Mouse (Mus musculus): ENCODE measurements around the gene Adamts6.
A peak's percentile ranks its signal among the peaks of the same experiment; 100 is the strongest.

Adamts6 gene

DNA sequence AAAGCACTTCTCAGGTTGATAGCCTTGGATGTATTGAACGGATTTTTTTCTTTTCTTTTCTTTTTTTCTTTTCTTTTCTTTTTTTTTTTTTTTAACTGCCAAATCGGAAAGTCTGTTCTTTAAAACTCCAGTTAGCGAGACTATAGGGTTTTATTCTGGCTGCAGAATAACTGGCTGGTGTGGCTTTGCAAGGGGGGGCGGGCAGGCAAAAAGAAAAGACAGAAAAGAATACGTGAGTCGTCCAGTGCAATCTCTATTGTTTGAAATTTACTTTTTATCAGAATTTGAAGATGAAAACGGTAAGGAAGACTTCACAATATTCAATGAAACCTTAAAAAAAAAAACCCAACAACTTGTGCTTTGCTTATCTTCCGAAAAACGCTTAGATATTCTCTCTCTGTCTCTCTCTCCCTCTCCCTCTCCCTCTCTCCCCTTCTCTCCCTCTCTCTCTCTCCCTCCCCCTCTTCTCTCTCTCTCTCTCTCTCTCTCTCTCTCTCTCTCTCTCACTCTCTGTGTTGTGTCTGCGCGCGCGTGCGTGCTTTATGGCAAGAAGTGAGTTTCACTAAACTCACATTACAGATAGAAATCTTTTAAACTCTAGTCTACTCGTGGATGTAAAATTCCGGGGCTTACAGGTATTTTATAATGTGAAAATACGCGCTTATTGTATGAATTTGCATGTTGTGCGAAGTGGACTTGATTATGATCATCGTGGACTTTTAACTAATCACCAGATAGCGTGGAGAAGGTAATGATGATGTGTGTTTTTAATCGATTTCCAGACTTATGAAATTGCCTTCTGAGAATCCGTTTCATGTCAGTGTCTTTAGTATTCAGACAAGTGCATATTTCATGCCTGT is at the start of gene Adamts6:
TSS of gene Adamts6 (plus strand) at position 470 of the 860 bp plus-strand sequence.
- no peak for DNase-seq

DNA sequence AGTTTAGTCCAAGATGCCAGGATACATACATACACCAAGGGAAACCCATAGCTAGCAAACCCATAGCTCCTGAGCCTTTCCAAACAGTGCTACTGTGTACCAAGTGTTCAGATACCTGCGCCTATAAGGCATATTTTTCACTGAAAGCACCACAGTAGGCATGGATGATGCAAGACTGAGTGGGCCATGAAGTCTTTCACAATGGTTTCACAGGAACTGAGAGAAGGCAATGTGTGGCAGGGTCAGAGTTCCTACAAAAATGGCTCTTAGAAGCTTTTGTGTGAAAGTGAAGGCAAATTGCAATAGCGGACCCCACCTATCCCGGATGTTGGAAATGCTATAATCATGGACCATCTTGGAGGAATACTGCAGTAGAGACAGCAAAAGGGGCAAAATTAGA is 28.6 kb upstream of the Adamts6 start:
- no peak for DNase-seq

DNA sequence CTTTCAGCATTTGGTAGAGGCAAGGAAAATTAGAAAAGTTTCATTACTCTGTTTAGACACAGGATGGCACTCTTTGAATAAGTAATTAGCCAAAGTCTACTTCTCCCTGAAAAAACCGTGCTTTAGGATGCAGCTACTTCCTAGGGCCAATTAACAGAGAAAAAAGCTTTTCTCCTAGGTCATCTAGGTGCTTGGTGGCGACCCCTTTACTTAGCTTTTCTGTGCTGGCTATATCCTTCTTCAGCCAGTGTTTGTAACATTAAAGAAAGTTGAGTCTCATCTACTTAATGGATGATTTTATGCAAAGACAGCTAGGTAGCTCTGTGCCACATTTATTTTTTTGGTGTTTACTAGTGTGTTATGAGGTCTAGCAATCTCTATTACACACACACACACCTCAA is 2.6 kb upstream of the Adamts6 start:
- no peak for DNase-seq

DNA sequence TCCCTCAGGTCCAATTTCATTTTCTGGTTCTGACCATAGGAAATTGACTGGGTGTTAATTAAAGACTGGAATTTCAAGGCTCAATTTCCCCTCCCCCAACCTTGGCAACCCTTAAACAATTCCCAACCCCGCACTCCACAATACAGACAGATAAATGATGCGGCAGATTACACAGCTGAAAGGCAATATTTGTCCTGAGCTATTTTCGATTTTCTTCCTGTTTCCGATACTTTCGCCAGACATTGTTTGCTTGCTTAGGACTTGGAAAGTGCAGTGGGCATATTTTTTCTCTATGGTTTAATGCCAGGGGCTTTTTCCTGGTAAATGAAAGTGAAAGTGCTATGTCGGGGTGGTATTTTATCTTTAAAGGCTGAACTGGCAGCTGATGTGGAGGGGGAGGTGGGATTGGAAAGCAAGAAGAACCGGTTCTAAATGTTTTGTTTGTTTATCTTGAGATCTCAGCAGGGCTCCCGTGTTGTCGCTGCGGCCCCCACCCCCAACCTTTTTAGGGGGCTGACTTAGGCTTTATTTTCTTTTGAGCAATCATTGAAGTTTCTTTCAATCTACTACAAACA is 1.8 kb upstream of the Adamts6 start:
- DNase-seq: peak; percentile 5

DNA sequence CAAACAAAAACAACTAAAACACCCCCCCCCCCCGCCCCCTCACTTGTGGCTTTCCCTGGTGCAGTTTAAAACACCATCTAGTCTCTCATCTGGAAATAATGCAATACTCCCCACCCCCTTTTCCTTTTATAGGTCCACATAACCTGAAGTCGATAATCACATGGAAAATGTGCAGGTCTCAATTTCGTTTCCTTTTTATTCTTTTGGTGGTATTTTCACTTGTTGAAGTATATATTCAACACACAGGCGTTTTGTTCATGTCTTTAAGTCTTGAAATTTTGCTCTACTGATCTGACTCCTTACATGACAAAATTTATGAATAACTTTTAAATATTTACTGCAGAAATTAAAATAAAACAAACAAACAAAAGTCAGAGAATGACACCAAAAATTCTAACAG is 1.3 kb upstream of the Adamts6 start:
- DNase-seq: no peak

DNA sequence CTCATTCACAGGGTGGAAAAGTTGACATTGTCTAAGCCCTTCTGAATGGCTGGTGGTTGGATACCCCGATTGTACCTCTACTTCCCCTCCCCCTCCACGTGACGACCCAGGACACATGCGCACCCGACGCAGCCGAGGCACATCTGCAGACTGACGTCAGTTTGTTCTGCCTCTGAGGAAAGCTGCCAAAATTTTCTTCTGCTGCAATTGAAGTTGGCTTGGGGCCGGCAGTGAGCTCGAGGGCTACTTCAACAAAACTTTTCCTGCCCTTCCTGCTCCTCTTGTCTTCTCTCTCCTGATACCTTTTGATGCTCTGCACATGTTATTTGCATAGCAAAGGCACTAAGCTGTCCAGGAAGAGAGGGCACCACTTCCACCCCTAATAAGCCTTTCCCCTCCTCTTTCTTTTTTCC is 732 bp upstream of the Adamts6 start:
- DNase-seq: peak; percentile 84

DNA sequence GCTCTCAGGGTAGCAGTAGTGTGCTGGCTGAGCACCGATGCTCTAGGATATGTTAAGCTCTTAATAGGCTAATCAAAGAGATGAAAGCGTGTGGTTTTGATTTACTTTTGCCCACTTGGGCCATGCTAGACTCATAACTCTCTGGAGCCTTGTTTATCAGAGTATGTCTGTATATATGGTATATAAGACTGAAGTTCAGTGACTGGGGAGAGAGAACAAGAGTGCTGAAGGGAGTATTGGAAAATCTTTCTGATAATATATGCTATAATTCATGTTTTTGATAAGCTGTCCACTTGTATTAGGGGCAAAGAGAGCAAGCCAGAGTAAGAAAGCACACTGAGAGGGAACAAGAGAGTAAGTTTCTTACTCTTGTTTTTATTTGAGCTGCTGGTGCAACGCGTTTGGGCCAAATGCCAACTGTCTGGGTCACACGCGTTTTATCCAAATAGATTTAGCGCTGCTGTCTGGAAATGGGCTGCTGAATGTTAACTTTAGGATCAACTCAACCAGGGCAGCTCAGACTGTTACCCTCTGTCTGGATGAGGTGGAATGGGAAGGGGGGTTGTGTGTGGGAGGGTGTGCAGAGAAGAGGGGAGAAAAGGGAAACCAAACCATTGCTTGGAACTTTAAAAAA is 708 bp downstream of the Adamts6 start:
- peak; percentile 43 for DNase-seq

DNA sequence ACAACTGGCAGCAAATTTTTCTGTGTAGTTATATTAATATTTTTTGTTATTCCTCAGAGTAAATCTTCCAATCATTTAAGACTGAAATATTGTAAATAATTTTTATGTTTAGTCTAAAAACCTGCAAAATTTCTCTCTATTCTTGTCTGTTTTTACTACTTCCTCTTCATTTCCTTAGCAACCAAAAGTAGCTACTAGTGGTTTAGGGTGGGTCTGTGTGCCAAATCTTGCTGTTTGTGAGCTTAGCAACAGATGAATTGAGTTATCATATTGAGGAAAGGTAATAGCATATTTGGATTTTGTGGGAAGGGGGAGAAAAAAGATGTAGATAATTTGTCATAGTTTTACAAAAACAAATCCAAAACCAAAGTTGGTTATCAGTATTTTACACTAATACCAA is 1.5 kb downstream of the Adamts6 start:
- DNase-seq: no peak

DNA sequence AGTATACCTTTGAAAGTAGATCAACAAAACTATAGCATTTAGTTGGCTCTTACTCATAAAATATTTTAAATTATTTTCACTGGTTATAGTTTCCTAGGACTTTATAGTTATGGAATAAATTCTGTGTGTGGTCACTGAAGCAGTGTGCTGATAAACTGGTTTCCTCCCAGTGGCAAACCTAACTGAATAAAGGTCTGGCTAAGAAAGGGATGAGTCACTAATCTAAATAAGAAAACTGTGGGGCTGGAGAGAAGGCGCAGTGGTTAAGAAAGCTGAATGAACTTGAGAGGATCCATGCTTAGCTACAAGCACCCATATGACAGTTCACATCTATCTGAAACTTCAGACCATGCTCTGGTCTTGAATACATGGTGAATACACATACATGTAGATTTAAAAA is 7.8 kb downstream of the Adamts6 start:
- DNase-seq: no peak

DNA sequence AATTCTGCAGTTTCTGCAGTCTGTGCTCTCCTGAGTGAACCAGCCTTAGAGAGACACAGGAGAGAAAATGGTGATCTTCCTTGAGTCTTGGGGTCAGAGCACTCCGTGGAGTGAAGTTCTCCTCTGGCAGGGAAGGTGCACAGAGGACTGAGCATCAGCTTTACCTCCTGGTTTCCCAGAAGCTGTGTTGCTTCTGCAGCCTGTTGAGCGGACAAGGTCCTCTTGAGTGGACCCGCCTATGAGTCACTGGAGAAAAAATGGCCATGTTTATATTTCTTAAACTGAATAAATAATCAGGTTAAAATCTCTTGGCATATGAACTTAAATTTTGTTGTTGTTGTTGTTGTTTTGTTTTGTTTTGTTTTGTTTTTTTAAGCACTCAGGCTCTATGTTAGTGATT is 41.7 kb downstream of the Adamts6 start:
- DNase-seq: no peak

DNA sequence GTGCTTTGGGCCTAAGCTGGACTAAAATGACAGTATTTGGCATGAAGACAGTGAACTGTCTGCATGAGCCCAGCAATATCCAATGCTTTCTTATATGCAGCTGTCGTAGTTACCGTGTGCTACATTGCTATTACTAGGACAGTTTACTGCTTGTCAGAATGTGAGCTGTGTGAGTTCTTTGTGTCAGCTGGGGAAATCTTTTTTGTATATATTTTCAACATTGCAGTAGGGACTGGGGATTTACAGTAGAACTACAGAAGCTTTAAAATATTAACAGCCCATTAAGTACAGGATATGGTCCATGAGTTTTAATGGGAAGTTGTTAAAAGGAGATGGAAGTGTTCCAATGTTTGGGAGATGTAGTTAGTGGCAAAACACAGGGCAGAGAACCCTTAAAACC is 42.1 kb downstream of the Adamts6 start:
- DNase-seq: no peak

DNA sequence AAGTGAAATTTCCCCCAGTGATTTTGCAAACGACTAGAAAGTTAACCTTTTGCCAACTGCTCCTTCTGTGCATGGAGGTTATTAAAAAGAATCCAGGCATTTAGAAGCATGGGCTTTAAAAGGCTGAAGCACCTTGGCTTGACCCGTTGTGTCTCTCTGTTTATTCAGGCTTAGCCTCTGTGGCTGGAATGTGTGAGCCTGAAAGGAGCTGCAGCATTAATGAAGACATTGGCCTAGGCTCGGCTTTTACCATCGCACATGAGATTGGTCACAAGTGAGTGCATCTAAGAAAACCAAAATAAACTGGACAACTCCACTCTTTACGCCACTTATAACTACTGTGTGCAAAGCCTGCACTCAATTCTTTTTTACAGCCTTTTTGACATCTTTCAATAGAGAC is 65.0 kb downstream of the Adamts6 start:
- DNase-seq: no peak

DNA sequence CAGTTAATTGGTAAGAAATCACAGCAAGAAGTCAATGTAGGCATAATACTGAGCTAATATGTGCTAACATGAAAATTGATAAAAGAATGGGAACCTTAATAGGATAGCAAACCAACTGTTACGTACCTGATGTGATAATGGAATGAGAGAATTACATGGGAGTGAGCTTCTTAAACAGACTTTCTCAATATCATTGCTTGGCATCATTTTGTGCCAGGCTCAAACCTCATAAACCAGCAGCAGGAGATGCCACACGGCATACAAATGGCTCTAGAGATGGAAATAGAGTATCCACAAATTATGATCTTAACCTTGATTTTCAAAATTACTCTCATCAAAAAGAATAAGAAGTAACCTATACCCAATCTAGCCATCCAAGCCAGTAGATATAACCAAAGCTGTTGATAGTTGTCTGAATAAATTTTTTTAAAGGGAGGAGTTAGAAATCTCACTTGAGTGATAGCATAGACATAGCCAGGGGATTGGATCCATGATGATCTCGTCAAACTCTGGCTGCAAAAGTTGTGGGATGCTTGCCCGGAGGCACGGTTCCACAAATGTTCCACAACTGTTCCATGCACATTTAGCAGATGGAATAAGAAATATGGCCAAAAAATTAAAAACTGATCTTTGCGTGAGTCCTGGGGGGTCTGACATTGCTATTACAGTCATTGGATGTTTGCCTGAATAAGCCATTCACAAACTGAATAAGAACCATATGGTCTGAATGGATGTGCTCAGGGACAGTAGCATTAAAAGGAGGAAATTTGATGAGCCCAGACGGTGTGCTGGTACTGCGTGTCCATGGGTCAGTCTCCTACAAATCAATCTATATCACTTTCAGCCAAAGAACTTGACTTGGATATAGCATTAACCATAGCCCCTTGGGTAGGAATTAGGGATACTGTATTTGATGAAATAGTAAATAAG is 106.1 kb downstream of the Adamts6 start:
- DNase-seq: no peak

DNA sequence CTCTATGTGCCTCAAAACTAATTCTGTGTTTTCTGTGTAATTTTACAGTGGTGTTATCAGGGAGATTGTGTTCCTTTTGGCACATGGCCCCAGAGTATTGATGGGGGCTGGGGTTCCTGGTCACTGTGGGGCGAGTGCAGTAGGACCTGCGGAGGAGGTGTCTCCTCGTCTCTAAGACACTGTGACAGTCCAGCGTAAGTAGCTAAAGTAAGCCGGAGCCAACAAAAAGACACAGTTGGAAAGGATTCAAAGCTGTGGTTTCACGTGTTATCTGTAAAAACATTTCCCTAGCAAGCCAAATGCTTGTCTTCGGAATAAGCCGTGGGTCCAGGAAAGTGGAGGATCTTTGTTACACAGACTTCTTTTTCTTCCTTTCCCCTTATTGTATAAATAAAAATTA is 110.2 kb downstream of the Adamts6 start:
- DNase-seq: no peak

DNA sequence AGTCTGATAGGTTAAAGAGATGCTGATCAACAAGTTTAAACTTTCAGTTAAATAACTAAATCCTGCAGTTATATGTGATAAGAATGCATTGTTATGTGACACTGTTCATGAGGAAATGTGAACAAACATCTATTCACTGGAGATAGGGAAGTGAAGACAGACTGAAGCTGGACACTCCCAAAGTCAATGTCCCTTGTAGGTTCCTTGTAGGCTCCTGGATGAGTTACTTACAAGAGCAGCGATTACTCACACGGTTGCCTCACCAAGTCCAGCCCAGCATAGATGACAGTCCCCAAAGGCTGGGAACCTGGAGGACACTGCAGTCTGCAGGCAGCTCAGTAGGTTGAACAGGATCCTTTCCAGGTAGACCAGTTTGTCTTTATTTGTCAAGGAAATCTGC is 145.1 kb downstream of the Adamts6 start:
- no peak for DNase-seq

DNA sequence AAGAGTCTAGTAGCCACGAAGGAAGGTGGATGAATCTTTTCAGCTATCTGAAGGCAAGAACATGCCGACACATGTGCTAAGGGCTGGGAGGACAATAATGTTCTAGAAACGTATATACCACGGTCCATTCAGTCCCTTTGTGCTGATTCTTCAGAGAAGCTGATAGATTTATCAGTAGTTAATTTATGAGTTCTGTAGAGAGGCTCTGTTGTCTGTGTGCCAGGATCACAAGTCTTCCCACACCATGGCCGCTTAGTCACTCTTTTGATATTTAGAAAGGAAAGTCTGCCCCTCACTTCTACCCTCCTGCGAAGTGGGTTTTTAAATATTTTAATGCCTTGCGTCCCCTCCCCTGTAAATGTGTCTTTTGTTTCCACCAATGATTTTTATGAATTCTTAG is 154.9 kb downstream of the Adamts6 start:
- no peak for DNase-seq

DNA sequence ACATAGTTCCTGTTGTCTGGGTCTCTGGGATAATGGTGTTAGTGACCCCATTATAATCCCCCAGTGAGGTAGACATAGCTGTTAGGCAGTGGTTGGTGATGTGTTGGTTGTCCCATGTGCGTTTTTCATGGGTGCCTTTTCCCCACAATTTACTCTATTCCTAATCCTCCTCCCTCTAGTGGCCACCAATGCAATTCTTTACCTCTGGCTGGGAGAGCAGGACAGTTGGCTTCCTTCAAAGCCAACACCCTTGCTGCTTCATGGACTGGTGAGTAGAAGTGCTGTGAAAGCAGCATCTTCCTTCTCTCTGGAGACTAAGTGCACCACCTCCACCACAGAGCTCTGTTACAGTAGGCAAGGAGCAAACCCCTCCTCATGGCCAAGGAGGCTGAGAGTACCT is 157.8 kb downstream of the Adamts6 start:
- no peak for DNase-seq

DNA sequence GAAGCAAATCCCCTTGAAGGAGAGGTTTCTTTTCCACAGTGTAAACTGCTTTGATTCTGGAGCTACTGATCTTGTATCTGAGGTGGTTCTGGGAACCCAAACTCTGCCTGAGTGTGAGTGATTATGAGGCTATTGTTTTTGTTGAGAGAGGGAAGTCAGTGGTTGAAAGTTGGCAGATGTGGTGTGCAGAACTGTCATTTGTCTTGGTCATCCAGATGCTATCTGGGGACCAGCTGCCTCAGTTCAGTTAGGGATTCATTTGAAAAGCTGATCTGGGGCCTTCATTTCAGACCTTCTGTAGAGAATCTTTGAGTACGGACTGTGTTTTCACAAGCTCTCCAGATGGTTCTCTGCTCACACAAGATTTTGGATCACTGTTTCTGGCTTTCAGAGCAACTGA is 159.3 kb downstream of the Adamts6 start:
- no peak for DNase-seq

DNA sequence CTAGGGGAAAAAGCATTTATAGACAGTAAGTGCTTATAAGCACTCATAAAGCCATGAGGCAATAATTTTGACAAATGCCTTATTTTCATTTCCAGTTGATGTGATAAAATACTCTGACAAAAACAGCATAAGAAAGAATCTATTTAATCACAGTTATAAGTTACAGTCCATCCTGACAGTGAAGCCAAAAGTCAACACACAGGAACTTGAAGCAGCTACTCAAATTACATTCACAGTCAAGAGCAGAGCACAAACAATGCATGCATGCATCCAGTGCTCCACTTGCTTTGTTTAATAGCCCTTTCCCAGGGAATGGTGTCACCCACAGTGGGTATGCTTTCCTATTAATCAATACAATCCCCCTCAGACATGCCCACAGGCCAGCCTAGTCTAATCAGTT is 159.8 kb downstream of the Adamts6 start:
- DNase-seq: no peak

DNA sequence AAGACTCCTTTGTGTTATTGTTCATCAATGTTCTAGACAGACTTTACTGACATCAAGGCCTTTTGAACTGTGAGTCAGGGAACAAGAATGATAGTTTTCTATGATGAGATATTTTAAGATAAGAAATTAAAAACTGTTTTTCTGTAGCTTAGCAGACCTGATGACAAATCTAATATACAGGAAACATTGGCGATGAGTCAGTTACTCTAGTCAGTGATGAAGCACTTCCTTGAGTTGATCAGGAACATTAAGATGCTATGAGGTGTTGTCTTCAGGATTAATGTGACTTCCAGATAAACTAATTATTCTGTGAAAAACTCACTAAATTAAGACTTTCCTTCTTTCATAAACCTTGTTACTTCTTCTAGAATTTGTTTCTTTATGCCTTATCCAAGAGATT is 160.7 kb downstream of the Adamts6 start:
- no peak for DNase-seq

DNA sequence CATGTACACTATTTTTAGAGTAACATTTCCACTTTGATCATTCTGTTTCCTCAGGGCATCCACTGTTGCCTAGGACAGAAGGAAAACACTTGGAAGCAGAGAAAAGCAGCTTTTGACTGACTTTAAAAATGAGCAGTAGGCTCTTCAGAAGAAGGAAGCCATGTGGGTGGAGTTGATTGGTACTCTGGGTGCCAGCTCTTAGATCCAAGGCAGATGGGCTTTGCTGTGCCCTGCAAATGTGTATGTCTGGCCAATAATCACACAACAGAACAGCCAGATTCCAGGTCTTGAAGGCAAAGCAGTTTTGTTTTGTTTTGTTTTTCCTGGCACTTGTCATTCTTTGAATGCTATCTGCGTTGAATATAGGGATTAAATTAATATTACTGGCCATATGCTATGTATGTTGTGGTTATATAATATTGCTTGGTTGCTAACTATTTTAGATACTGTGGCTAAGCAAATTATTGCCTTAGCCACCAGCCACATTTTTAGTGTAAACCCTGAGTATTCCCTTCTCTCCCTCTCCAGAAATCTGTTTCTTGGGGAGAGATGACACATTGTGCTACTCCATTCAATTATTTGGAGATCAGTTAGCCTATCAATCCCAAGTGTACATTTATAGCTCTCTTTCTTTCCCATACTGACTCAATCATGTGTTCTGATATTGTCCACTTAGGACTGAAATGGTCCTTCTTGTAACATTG is 165.8 kb downstream of the Adamts6 start:
- DNase-seq: no peak

DNA sequence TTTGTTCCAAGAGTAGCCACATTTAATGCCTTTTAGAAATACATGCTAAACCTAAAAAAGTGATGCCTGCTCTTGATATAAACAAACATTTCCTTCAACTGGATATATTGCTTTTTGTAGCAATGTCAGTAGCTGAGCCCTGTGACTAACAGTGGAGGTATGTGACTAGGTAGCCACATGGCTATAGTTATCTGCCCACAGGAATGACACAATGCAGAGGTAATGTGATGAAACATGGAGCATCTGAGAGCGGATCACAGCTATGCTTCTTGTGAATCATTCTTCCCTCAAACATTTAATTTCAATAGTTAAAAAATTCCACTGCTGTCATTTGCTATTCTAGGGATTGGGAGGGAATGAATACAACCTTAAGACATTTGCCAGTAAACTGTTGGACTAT is 172.7 kb downstream of the Adamts6 start:
- DNase-seq: no peak

DNA sequence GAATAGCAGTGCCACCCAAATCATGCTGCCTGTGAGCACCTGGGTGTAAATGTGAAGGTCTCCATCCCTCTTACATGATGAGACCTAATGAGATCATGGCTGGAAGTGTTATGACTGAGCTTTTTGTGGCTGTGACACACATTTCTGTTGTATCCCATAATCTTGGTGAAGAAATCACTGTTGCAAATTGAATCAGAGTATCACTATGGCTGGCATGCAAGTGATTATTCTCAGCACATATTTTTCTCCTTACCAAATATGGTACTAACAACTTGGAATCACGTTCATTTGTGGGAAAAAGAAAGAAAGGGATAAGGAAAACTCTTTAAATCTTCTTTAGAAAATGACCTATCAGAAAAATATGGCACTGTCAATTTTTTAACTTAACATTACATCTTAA is 180.4 kb downstream of the Adamts6 start:
- no peak for DNase-seq

Measured in right cerebral cortex, postnatal 14 days (tissue).